Mouse (Mus musculus) embryonic facial prominence, embryonic 15.5 days (tissue): ENCODE measurements at regions not wholly inside any gene's neighbourhood (a gene's known extent, or its start where the extent isn't known, plus 50 kb on each side); places are given as distances from the start of the nearest gene placed in this dataset.

ENCODE experiments used
- ATAC-seq: fragments of 200-750 bp; cut with Nextera tagmentation; 2 replicates; pipeline ENCODE4 v1.8.0; 2017; ENCODE audit warnings: low read depth, moderate TSS enrichment; ENCODE audit not compliant: insufficient number of reproducible peaks, low FRiP score, low TSS enrichment
- H3K27ac ChIP-seq: fragments of 300-500 bp; sonication (generic); replicated peaks from 2 replicates; pipeline ENCODE4 v1.5.1; 2015; ENCODE audit warnings: mild to moderate bottlenecking, inconsistent platforms
- H3K27me3 ChIP-seq: fragments of 300-500 bp; sonication (generic); 2 replicates; pipeline ENCODE4 v1.6.1; 2015; ENCODE audit warnings: inconsistent platforms
- H3K36me3 ChIP-seq: fragments of 300-500 bp; sonication (generic); 2 replicates; pipeline ENCODE4 v1.6.1; 2015; ENCODE audit warnings: mild to moderate bottlenecking, inconsistent platforms
- H3K4me1 ChIP-seq: fragments of 300-500 bp; sonication (generic); 2 replicates; pipeline ENCODE4 v1.6.1; 2015; ENCODE audit warnings: inconsistent platforms
- H3K4me2 ChIP-seq: fragments of 300-500 bp; sonication (generic); replicated peaks from 2 replicates; pipeline ENCODE4 v1.6.1; 2015; ENCODE audit warnings: mild to moderate bottlenecking, inconsistent platforms
- H3K4me3 ChIP-seq: fragments of 300-500 bp; sonication (generic); replicated peaks from 2 replicates; pipeline ENCODE4 v1.5.1; 2015; ENCODE audit warnings: mild to moderate bottlenecking, inconsistent platforms
- H3K9ac ChIP-seq: fragments of 300-500 bp; sonication (generic); 2 replicates; pipeline ENCODE4 v1.6.1; 2015; ENCODE audit warnings: inconsistent platforms
- H3K9me3 ChIP-seq: fragments of 300-500 bp; sonication (generic); replicated peaks from 2 replicates; pipeline ENCODE4 v1.6.1; 2016; ENCODE audit warnings: inconsistent platforms
- WGBS: fragments of 180-500 bp; shearing (Covaris S2); methylation state at CpG from one replicate; pipeline ENCODE4 v1.1.7; 2015; 5-methylcytosine and 5-hydroxymethylcytosine counted together

DNA sequence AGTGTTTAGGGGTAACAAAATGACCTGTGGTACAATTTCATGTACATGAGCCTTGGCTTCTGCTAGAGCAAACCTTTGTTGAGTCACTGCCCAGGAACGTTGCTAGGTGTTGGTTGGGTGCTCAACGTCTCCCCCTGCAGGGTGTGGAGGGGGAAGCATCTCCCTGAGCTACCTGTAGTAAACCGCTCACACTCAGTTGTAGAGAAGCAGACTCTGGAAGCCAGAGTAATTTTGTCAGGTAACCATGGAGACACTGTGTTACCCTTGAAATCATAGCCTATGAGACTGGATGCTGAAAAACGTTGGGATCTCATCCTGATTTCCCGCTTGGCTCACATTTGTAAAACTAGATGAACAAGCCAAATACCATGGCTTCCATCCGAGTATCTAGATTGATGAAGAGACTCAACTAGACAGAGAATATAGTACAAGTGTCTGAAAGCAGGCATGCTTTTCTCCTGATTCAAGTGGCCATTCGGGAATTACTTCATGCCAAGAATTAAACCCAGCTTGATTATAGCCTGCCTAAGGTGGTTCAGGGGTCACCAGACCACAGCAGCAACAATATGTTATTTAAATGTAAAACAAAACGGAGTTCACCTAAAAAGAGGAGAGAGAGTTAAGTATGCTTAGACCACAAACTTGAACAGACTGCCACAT, 63.7 kb upstream of the Ctla4 start:
- H3K27me3 ChIP-seq: no peaks in the 10 kb centered on the region
- H3K4me2 ChIP-seq: no peak overlapping the region
- H3K27ac ChIP-seq: no peak overlapping the region
- H3K9ac ChIP-seq: no peak overlapping the region
- H3K36me3 ChIP-seq: no peaks in the 10 kb centered on the region
- peaks cover 18% of the 10 kb centered on the region for H3K4me1 ChIP-seq
- 46% methylated on average over 8 of the region's 8 CpGs for WGBS
- no peak overlapping the region for H3K4me3 ChIP-seq
- no peaks in the 10 kb centered on the region for H3K9me3 ChIP-seq
- ATAC-seq: peak; percentile 58

DNA sequence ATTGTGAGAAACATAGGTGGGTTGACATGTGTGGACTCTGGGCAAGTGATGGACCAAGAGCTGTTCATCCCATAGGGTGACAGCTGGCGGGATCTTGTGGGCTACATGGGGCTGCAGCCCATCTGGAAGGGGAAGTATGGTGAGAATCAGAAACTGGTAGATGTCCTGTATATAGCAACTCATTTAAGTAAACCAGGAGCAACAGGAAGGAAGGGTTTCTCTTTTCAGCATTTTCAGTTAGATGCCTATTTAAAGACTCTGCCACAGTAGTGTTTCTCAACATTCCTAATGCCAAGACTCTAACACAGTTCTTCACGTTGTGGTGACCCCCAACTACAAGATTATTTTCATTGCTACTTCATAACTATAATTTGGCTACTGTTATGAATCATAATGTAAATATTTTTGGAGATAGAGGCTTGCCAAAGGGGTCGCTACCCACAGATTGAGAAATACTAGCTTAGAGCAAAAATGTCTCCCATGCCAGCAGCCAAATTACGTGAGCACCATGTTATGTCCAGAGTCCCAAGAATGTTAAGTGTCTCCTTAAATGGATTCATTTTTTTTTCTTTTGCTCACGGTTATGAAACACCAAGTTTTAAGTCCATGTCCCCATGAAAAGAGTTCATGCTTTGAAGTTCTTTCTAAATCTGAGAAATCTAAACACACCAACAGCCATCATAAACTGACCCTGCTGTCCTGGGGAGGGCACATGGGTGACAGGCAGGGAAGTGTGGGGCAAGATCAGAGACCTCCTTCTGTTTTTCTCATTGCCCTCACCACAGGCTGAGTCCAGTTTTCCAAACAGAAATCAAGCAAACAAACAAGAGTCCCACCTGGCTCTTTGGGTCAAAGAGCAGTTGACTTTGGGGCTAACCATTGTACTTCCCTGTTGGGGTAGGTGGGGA, 62.3 kb upstream of the Ctla4 start:
- Histone ChIP-seq H3K9ac (no peak overlapping the region), H3K27ac (peak overlapping the region; percentile 78), H3K9me3 (no peaks in the 10 kb centered on the region), H3K36me3 (no peaks in the 10 kb centered on the region), H3K4me2 (no peak overlapping the region), H3K4me3 (no peak overlapping the region), H3K4me1 (peaks cover 18% of the 10 kb centered on the region), H3K27me3 (no peaks in the 10 kb centered on the region)
- no peak for ATAC-seq
- WGBS: 64% methylated on average over 5 of the region's 5 CpGs

DNA sequence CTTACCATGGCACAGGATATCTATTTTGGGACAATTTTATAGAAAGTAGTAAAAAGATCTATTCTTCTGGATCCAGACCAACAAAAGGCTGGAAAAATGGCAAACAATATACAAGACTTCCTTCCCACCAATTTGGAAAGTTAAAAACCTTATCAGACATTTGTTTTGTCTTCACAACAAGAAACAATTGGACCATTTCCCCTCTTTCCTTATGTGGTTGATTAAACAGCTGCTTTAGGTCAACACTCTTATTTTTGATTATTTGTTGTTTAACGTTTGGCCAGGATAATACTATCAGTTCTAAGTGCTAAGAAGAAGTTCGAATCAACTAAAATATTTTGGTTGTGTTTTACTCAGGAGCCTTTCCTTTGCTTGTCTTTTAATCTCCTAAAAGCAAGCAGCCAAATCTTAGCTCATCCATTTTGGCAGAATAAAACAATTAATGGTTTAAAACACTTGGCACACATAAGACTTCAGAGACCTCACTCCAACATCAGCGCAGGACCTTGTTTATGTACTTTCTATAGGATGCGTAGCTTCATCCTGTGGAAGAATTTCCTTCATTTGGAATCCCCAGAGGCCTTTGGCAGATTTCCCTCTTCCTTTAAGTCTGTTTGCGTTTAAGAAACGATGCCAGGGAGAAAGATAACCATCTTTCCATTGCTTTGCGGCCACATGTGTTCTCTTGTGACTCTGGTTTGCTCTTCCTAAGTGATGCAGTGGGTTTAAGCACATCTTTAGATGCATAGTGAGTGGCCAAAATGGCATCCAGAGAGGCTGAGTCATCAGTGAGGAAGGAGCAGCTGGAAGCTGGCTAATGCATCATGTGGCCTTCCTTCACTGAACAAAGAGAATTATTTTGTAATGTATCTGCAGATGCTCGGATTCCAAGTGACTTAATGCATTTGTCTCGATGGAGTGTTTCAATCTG, 61.3 kb upstream of the Ctla4 start:
- H3K9me3 ChIP-seq: no peaks in the 10 kb centered on the region
- peaks cover 18% of the 10 kb centered on the region for H3K4me1 ChIP-seq
- H3K27me3 ChIP-seq: no peaks in the 10 kb centered on the region
- peak overlapping the region; percentile 78 for H3K27ac ChIP-seq
- no peak overlapping the region for H3K4me3 ChIP-seq
- no peak overlapping the region for H3K9ac ChIP-seq
- no peaks in the 10 kb centered on the region for H3K36me3 ChIP-seq
- 0 out of 2 replicates have a peak overlapping the region, but pooled peaks have one; percentile 15 for H3K4me2 ChIP-seq
- ATAC-seq: peak; percentile 86
- 18% methylated on average over 9 of the region's 9 CpGs for WGBS

DNA sequence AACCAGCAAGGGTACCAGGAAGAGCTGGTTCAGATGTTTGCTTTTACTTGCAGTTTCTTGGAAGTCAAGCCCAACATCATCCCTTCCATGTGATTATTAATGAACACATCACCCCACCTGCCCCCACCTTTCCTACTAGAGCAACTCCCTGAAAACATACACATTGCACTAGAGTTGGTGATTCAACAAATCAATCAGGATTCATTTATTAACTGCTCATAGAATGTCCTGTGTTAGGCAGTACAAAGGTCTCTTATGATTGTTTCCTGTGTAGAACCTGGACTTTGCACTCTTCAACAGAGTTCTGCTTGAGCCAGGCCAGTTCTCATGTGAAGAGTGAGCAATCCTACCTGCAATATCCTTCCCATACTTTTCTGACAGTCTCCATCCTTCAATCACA, 59.8 kb upstream of the Ctla4 start:
- no peak overlapping the region for H3K4me2 ChIP-seq
- H3K36me3 ChIP-seq: no peaks in the 10 kb centered on the region
- H3K27me3 ChIP-seq: no peaks in the 10 kb centered on the region
- H3K4me1 ChIP-seq: peaks cover 18% of the 10 kb centered on the region
- no peaks in the 10 kb centered on the region for H3K9me3 ChIP-seq
- no peak overlapping the region for H3K4me3 ChIP-seq
- ATAC-seq: no peak
- 0 out of 2 replicates have a peak overlapping the region, but pooled peaks have one; percentile 11 for H3K27ac ChIP-seq
- no peak overlapping the region for H3K9ac ChIP-seq

DNA sequence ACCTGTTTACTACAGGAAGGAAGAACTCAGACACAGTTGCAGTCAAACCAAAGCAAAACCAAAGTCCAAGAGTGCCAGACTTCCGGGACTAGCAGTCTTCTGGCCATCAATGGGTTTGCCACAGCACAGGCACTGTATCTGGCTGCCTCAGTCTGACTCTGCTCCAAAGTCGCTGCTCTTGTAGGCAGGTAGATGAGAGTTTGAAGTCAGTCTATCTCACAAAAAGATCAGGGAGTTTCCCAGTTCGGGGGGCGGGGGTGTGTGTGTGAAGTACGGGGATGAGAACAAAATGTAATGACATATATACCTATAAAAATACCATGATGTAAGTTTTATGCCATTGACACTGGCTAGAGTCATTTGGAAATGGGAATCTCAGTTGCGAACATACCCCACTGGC, 58.6 kb upstream of the Ctla4 start:
- H3K27me3 ChIP-seq: no peaks in the 10 kb centered on the region
- H3K9me3 ChIP-seq: no peaks in the 10 kb centered on the region
- H3K4me1 ChIP-seq: peaks cover 16% of the 10 kb centered on the region
- 87% methylated on average over 6 of the region's 6 CpGs for WGBS
- H3K4me3 ChIP-seq: no peak overlapping the region
- H3K36me3 ChIP-seq: no peaks in the 10 kb centered on the region
- H3K4me2 ChIP-seq: no peak overlapping the region
- no peak for ATAC-seq
- H3K27ac ChIP-seq: no peak overlapping the region
- no peak overlapping the region for H3K9ac ChIP-seq

DNA sequence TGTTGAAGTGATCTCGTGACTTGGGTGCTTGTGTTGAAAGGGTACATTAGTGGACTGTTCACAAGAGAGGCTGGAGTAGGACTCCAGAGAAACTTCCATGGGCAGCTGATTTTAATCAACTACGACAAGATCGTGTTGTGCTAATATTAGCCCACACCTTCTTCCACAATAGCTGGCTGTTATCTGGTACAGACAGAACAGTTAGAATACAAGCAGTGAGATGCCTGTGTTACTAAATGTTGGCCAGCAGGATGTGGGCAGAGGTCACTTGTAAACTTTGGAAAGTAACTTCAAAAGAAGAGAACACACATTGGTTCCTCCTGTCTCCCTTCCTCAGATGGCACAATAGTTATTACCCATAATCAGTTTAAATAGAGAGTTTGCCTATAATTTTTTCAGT, 57.0 kb upstream of the Ctla4 start:
- ATAC-seq: no peak
- Histone ChIP-seq H3K36me3 (no peaks in the 10 kb centered on the region), H3K4me1 (peaks cover 10% of the 10 kb centered on the region), H3K4me3 (no peak overlapping the region), H3K4me2 (no peak overlapping the region), H3K9me3 (no peaks in the 10 kb centered on the region), H3K27ac (no peak overlapping the region), H3K9ac (no peak overlapping the region), H3K27me3 (no peaks in the 10 kb centered on the region)
- WGBS: 67% methylated on average over 3 of the region's 3 CpGs

DNA sequence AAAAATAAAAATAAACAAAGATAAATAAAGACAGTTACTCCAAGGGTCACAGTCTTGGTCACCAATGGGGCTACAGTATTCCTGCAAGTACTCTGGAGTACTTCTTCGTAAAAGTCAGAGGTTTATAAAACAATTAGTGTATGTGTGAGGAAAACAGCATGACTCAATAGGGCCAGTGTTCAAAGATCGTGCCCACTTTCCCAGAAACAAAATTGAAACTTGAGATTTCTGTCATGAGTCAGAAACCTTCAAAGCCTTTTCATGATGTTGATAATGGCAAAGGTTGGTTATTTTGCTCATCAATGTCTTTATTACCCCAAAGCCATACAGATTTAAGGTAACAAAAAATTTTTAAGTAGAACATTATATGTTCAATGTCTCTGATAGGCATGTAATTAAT, 53.1 kb upstream of the Ctla4 start:
- 68% methylated on average over 2 of the region's 2 CpGs for WGBS
- Histone ChIP-seq H3K4me2 (no peak overlapping the region), H3K36me3 (no peaks in the 10 kb centered on the region), H3K27ac (no peak overlapping the region), H3K4me1 (no peaks in the 10 kb centered on the region), H3K9me3 (no peaks in the 10 kb centered on the region), H3K4me3 (no peak overlapping the region), H3K27me3 (no peaks in the 10 kb centered on the region), H3K9ac (no peak overlapping the region)
- ATAC-seq: no peak
